Mouse (Mus musculus) olfactory bulb, adult 2 months (tissue): Measurements from ENCODE around the gene Prr13. TPM values are rescaled to one million over a fixed set of nuclear protein-coding genes. Genes with fewer than 3 reads are reported as not detected.

Source experiments
- H3K27ac ChIP-seq: fragments of 200-500 bp; 2 replicates; pipeline ENCODE4 v1.5.1; 2012; ENCODE audit warnings: low read depth, low read length; ENCODE audit not compliant: insufficient read depth
- H3K4me1 ChIP-seq: fragments of 200-500 bp; 2 replicates; pipeline ENCODE4 v1.6.1; 2012; ENCODE audit warnings: low read length; ENCODE audit not compliant: control insufficient read depth, insufficient read depth
- H3K4me3 ChIP-seq: fragments of 200-500 bp; 2 replicates; pipeline ENCODE4 v1.5.1; 2012; ENCODE audit warnings: mild to moderate bottlenecking, low read depth, low read length, moderate library complexity; ENCODE audit not compliant: insufficient read depth
- CTCF ChIP-seq: fragments of 200-500 bp; IDR thresholded peaks from 2 replicates; pipeline ENCODE4 v1.5.1; 2012; ENCODE audit warnings: low read depth, mild to moderate bottlenecking, low read length, moderate library complexity; ENCODE audit not compliant: insufficient read depth
- POLR2A ChIP-seq: fragments of 200-500 bp; IDR thresholded peaks from 2 replicates; pipeline ENCODE4 v1.6.1; 2012; ENCODE audit warnings: mild to moderate bottlenecking, low read depth, low read length, moderate library complexity; ENCODE audit not compliant: insufficient read depth
- WGBS: fragments of 180-500 bp; shearing (Covaris S2); methylation state at CpG from one replicate; pipeline ENCODE4 v1.1.7; 2018; 5-methylcytosine and 5-hydroxymethylcytosine counted together
- polyA plus RNA-seq: library from polyadenylated mRNA; stranded (reverse); fragments of >200 nt; gene quantifications from 2 replicates; pipeline ENCODE4 v1.2.4, GENCODE M21; 2012; ENCODE audit warnings: low replicate concordance; ENCODE audit not compliant: missing spikeins, insufficient read depth, insufficient read length

The Prr13 gene
- polyA plus RNA-seq, 1 experiment: not detected

GRCm38 (mm10) chr15:102499370-102499769, 40.5 kb downstream of the Prr13 start:
- H3K4me3 ChIP-seq: no peak overlapping the region
- WGBS: 40% methylated on average over 3 of the region's 3 CpGs
- no peak overlapping the region for H3K27ac ChIP-seq
- TF ChIP-seq CTCF (no peak), POLR2A (no peak)
- no peaks in the 10 kb centered on the region for H3K4me1 ChIP-seq

- no peak for TF ChIP-seq CTCF
- no peak for TF ChIP-seq POLR2A
- 82% methylated on average over 6 of the region's 6 CpGs for WGBS
- H3K27ac ChIP-seq: no peak overlapping the region
- H3K4me1 ChIP-seq: no peaks in the 10 kb centered on the region
- no peak overlapping the region for H3K4me3 ChIP-seq
Measured at GRCm38 (mm10) chr15:102499851-102500250, 41.0 kb downstream of the Prr13 start.

GRCm38 (mm10) chr15:102500479-102500878, 41.7 kb downstream of the Prr13 start:
- Histone ChIP-seq H3K4me1 (peaks cover 6% of the 10 kb centered on the region; the same call in 1 of the 2 replicates), H3K4me3 (no peak overlapping the region), H3K27ac (no peak overlapping the region)
- TF ChIP-seq CTCF (no peak), POLR2A (no peak)
- 84% methylated on average over 5 of the region's 5 CpGs for WGBS

GRCm38 (mm10) chr15:102501084-102501814, 42.4 kb downstream of the Prr13 start:
- Histone ChIP-seq H3K4me3 (no peak overlapping the region), H3K27ac (no peak overlapping the region), H3K4me1 (peaks cover 6% of the 10 kb centered on the region; the same call in 1 of the 2 replicates)
- no peak for TF ChIP-seq CTCF
- TF ChIP-seq POLR2A: no peak
- 82% methylated on average over 19 of the region's 19 CpGs for WGBS

- Histone ChIP-seq H3K4me3 (no peak overlapping the region), H3K4me1 (peaks cover 6% of the 10 kb centered on the region; the same call in 1 of the 2 replicates), H3K27ac (no peak overlapping the region)
- 78% methylated on average over 9 of the region's 9 CpGs for WGBS
- no peak for TF ChIP-seq POLR2A
- no peak for TF ChIP-seq CTCF
Measured at GRCm38 (mm10) chr15:102502254-102502840, 43.5 kb downstream of the Prr13 start.

- 89% methylated on average over 1 of the region's 1 CpGs for WGBS
- Histone ChIP-seq H3K27ac (no peak within 1 kb of the TSS; the same call in 1 of the 2 replicates), H3K4me3 (no peak within 1 kb of the TSS), H3K4me1 (peaks cover 6% of the 10 kb centered on the region; the same call in 1 of the 2 replicates)
- TF ChIP-seq POLR2A (no peak), CTCF (no peak)
Measured at GRCm38 (mm10) chr15:102503447-102503846, 44.6 kb downstream of the Prr13 start, which contains the start of gene Gm10337. Gene Gm10337, plus strand, starts transcription at chr15:102503722.

- Histone ChIP-seq H3K27ac (no peak overlapping the region), H3K4me3 (no peak overlapping the region), H3K4me1 (peaks cover 6% of the 10 kb centered on the region; the same call in 1 of the 2 replicates)
- WGBS: 90% methylated on average over 9 of the region's 9 CpGs
- TF ChIP-seq POLR2A (no peak), CTCF (no peak)
Measured at GRCm38 (mm10) chr15:102503924-102504782, 45.3 kb downstream of the Prr13 start.

- H3K4me1 ChIP-seq: peaks cover 6% of the 10 kb centered on the region; the same call in 1 of the 2 replicates
- TF ChIP-seq POLR2A (no peak), CTCF (no peak)
- WGBS: 60% methylated on average over 12 of the region's 12 CpGs
- H3K27ac ChIP-seq: no peak overlapping the region
- H3K4me3 ChIP-seq: no peak overlapping the region
Measured at GRCm38 (mm10) chr15:102505073-102505769, 46.4 kb downstream of the Prr13 start.
